Mouse (Mus musculus) embryonic fibroblast, embryonic 13.5 days (primary cell): ENCODE measurements around the gene Sspn.

Experiments
- CTCF ChIP-seq: IDR thresholded peaks from 2 replicates; pipeline ENCODE4 v1.5.1; 2011; ENCODE audit warnings: mild to moderate bottlenecking, control low read depth, low read length, moderate library complexity, borderline replicate concordance; ENCODE audit not compliant: insufficient read depth
- POLR2A ChIP-seq: IDR thresholded peaks from 2 replicates; pipeline ENCODE4 v1.6.1; 2011; ENCODE audit warnings: low read depth, mild to moderate bottlenecking, control low read depth, low read length, moderate library complexity

DNA sequence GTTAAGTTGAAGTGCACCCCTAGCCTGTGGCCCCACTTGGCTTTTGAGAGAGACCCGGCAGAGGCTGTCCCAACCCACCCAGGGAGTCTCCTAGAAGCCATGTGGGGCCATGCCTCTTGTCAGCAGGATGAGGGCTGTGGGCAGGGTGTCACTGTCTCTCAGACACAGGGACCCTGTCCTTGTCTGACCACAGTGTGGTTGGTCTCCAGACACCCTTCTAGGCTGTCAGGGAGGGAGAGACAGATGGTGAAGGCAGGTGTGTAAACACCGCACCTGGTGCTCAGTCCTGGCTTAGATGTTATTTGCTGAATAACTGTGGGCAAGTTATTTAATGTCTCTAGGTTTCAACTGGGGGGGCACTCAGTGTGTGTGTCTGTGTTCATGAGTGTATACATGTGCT, 4.5 kb downstream of the Sspn start:
- no peak for TF ChIP-seq POLR2A
- no peak for TF ChIP-seq CTCF
